Comparison of ENCODE assay signal across 8 mouse cellular contexts in genomic region chr11:118318678-118319077, GRCm38 (mm10). TPM values are rescaled to one million over a fixed set of nuclear protein-coding genes. Genes with fewer than 3 reads are reported as not detected.
DNase-seq lines count a peak whose midpoint lies in the region; ATAC-seq and TF ChIP-seq lines count a peak whose summit lies in the region.

No protein-coding gene starts in this region.

- TF ChIP-seq POLR2A in thymus, adult 2 months (IDR thresholded peaks at IDR 0.05; ENCODE audit: control insufficient read depth, extremely low read depth, insufficient read depth, low read length, poor library complexity), result no peak

- DNase-seq in forebrain, embryonic 14.5 days (ENCODE audit: low spot score), result peak; percentile 19
- no peak for DNase-seq in forebrain, embryonic 10.5 days (ENCODE audit: extremely low spot score, low spot score)
- peak; percentile 37 for DNase-seq in midbrain, embryonic 14.5 days
- DNase-seq in embryo, embryonic 10 days (ENCODE audit: low spot score), result peak; percentile 58
- DNase-seq in lung, embryonic 14.5 days, result peak; percentile 57
- DNase-seq in thymus, adult 2 months, result peak; percentile 80
- no peak for DNase-seq in right cerebral cortex, postnatal 25 days

- peaks cover 31% of the 10 kb centered on the region for H3K36me3 ChIP-seq in forebrain, embryonic 14.5 days (ENCODE audit: control insufficient read depth, insufficient read depth, low read length)
- peaks cover 55% of the 10 kb centered on the region for H3K36me3 ChIP-seq in forebrain, embryonic 10.5 days (replicated peaks)
- peaks cover 34% of the 10 kb centered on the region for H3K36me3 ChIP-seq in midbrain, embryonic 14.5 days (ENCODE audit: control insufficient read depth, insufficient read depth, low read length)
- H3K36me3 ChIP-seq in midbrain, embryonic 13.5 days, result peaks cover 32% of the 10 kb centered on the region
- H3K36me3 ChIP-seq in lung, embryonic 14.5 days (ENCODE audit: insufficient read depth), result peaks cover 39% of the 10 kb centered on the region; the same call in 1 of the 2 replicates
- H3K36me3 ChIP-seq in thymus, adult 2 months (ENCODE audit: control insufficient read depth, insufficient read depth, low read length), result no peaks in the 10 kb centered on the region

- no peak overlapping the region for H3K9ac ChIP-seq in forebrain, embryonic 14.5 days (ENCODE audit: low read length)
- no peak overlapping the region for H3K9ac ChIP-seq in midbrain, embryonic 14.5 days (replicated peaks; ENCODE audit: low read length)
- no peak overlapping the region for H3K9ac ChIP-seq in midbrain, embryonic 13.5 days (replicated peaks)
- H3K9ac ChIP-seq in lung, embryonic 14.5 days, result no peak overlapping the region

- no peak for ATAC-seq in forebrain, embryonic 14.5 days
- no peak for ATAC-seq in midbrain, embryonic 14.5 days (ENCODE audit: low FRiP score, low TSS enrichment)
- ATAC-seq in midbrain, embryonic 13.5 days, result no peak
- no peak for ATAC-seq in lung, embryonic 14.5 days (ENCODE audit: insufficient read depth)

- no peaks in the 10 kb centered on the region for H3K9me3 ChIP-seq in forebrain, embryonic 14.5 days (replicated peaks; ENCODE audit: control insufficient read depth, low read length)
- H3K9me3 ChIP-seq in forebrain, embryonic 10.5 days, result no peaks in the 10 kb centered on the region
- no peaks in the 10 kb centered on the region for H3K9me3 ChIP-seq in midbrain, embryonic 14.5 days (ENCODE audit: control insufficient read depth, low read length)
- H3K9me3 ChIP-seq in midbrain, embryonic 13.5 days, result no peaks in the 10 kb centered on the region
- H3K9me3 ChIP-seq in lung, embryonic 14.5 days (ENCODE audit: low read depth, low read length), result no peaks in the 10 kb centered on the region

- 68% methylated on average over 5 of the region's 5 CpGs for WGBS in forebrain, embryonic 14.5 days
- WGBS in forebrain, embryonic 10.5 days, result 62% methylated on average over 5 of the region's 5 CpGs
- WGBS in midbrain, embryonic 14.5 days, result 67% methylated on average over 5 of the region's 5 CpGs
- 71% methylated on average over 5 of the region's 5 CpGs for WGBS in midbrain, embryonic 13.5 days
- 57% methylated on average over 5 of the region's 5 CpGs for WGBS in lung, embryonic 14.5 days
- whole genome bisulfite sequencing in thymus, adult 2 months, result 70% methylated on average over 5 of the region's 5 CpGs

- H3K27ac ChIP-seq in forebrain, embryonic 14.5 days (ENCODE audit: low read depth, low read length), result no peak overlapping the region
- no peak overlapping the region for H3K27ac ChIP-seq in forebrain, embryonic 10.5 days
- no peak overlapping the region for H3K27ac ChIP-seq in midbrain, embryonic 14.5 days (replicated peaks; ENCODE audit: low read depth, low read length)
- H3K27ac ChIP-seq in midbrain, embryonic 13.5 days, result no peak overlapping the region
- H3K27ac ChIP-seq in lung, embryonic 14.5 days (ENCODE audit: low read depth), result no peak overlapping the region
- no peak overlapping the region for H3K27ac ChIP-seq in thymus, adult 2 months (ENCODE audit: control insufficient read depth, insufficient read depth, low read length)

- H3K4me1 ChIP-seq in forebrain, embryonic 14.5 days (ENCODE audit: control insufficient read depth, insufficient read depth, low read length), result no peaks in the 10 kb centered on the region
- peaks cover 14% of the 10 kb centered on the region; the same call in 1 of the 2 replicates for H3K4me1 ChIP-seq in forebrain, embryonic 10.5 days
- peaks cover 11% of the 10 kb centered on the region; the same call in 1 of the 2 replicates for H3K4me1 ChIP-seq in midbrain, embryonic 14.5 days (ENCODE audit: control insufficient read depth, insufficient read depth, low read length)
- H3K4me1 ChIP-seq in midbrain, embryonic 13.5 days (replicated peaks), result peaks cover 21% of the 10 kb centered on the region
- H3K4me1 ChIP-seq in lung, embryonic 14.5 days (ENCODE audit: insufficient read depth), result no peaks in the 10 kb centered on the region
- 0 out of 2 replicates have a peak, but pooled peaks cover 3% of the 10 kb centered on the region for H3K4me1 ChIP-seq in thymus, adult 2 months (replicated peaks; ENCODE audit: control insufficient read depth, insufficient read depth, low read length)

- no peak overlapping the region for H3K4me3 ChIP-seq in forebrain, embryonic 14.5 days (ENCODE audit: low read depth, low read length)
- H3K4me3 ChIP-seq in forebrain, embryonic 10.5 days, result no peak overlapping the region
- H3K4me3 ChIP-seq in midbrain, embryonic 14.5 days (replicated peaks; ENCODE audit: low read depth, low read length), result no peak overlapping the region
- no peak overlapping the region for H3K4me3 ChIP-seq in midbrain, embryonic 13.5 days (replicated peaks)
- H3K4me3 ChIP-seq in lung, embryonic 14.5 days (ENCODE audit: low read depth, low read length), result no peak overlapping the region
- no peak overlapping the region for H3K4me3 ChIP-seq in thymus, adult 2 months (ENCODE audit: control insufficient read depth, insufficient read depth, low read length)

- no peak overlapping the region for H3K4me2 ChIP-seq in forebrain, embryonic 14.5 days (ENCODE audit: low read length)
- H3K4me2 ChIP-seq in midbrain, embryonic 14.5 days (ENCODE audit: low read length), result no peak overlapping the region
- H3K4me2 ChIP-seq in midbrain, embryonic 13.5 days (replicated peaks), result no peak overlapping the region
- no peak overlapping the region for H3K4me2 ChIP-seq in lung, embryonic 14.5 days

- TF ChIP-seq CTCF in lung, embryonic 14.5 days (IDR thresholded peaks at IDR 0.05; ENCODE audit: low read depth), result peak; percentile 73
- TF ChIP-seq CTCF in thymus, adult 2 months (IDR thresholded peaks at IDR 0.05; ENCODE audit: borderline replicate concordance, control insufficient read depth, extremely low read depth, insufficient read depth, low read length, poor library complexity), result peak; percentile 83; the same call in 1 of the 2 replicates

- no peaks in the 10 kb centered on the region for H3K27me3 ChIP-seq in forebrain, embryonic 14.5 days (replicated peaks; ENCODE audit: control insufficient read depth, insufficient read depth, low read length)
- H3K27me3 ChIP-seq in forebrain, embryonic 10.5 days (ENCODE audit: poor library complexity, severe bottlenecking), result no peaks in the 10 kb centered on the region
- no peaks in the 10 kb centered on the region for H3K27me3 ChIP-seq in midbrain, embryonic 14.5 days (ENCODE audit: control insufficient read depth, insufficient read depth, low read length)
- H3K27me3 ChIP-seq in midbrain, embryonic 13.5 days, result no peaks in the 10 kb centered on the region
- no peaks in the 10 kb centered on the region for H3K27me3 ChIP-seq in lung, embryonic 14.5 days (ENCODE audit: insufficient read depth, low read length)
- H3K27me3 ChIP-seq in thymus, adult 2 months (ENCODE audit: control insufficient read depth, insufficient read depth, low read length), result no peaks in the 10 kb centered on the region

RNA-seq across cellular contexts. Expression of gene Cep295nl, which starts 23.6 kb away (rescaled TPM):
- polyA plus RNA-seq in forebrain, embryonic 14.5 days (2014; fragmentation: Nextera tagmentation; extraction: Ambion mirVana), result 0.11 TPM in 2 replicates
- 0.16 and 0.26 TPM in 2 replicates for polyA plus RNA-seq in forebrain, embryonic 10.5 days (2016; fragmentation: Nextera tagmentation; extraction: Ambion mirVana)
- 0.21 and 0.22 TPM in 2 replicates for polyA plus RNA-seq in midbrain, embryonic 14.5 days (2014; fragmentation: Nextera tagmentation; extraction: Ambion mirVana)
- polyA plus RNA-seq in midbrain, embryonic 13.5 days (2015; fragmentation: Nextera tagmentation; extraction: Ambion mirVana), result 0.17 and 0.22 TPM in 2 replicates
- 0.57 and 0.62 TPM in 2 replicates for polyA plus RNA-seq in lung, embryonic 14.5 days (2014; fragmentation: Nextera tagmentation; extraction: Ambion mirVana)
- polyA plus RNA-seq in thymus, adult 2 months (2012; rRNA removed), result 0.26 and 0.32 TPM in 2 replicates

RNA-seq across cellular contexts. Expression of gene Usp36, which starts 28.6 kb away (rescaled TPM):
- 7.1 and 8.7 TPM in 2 replicates for polyA plus RNA-seq in forebrain, embryonic 14.5 days (2014; fragmentation: Nextera tagmentation; extraction: Ambion mirVana)
- polyA plus RNA-seq in forebrain, embryonic 10.5 days (2016; fragmentation: Nextera tagmentation; extraction: Ambion mirVana), result 22.9 and 24.6 TPM in 2 replicates
- polyA plus RNA-seq in midbrain, embryonic 14.5 days (2014; fragmentation: Nextera tagmentation; extraction: Ambion mirVana), result 11.7 and 13.4 TPM in 2 replicates
- 16.3 and 16.8 TPM in 2 replicates for polyA plus RNA-seq in midbrain, embryonic 13.5 days (2015; fragmentation: Nextera tagmentation; extraction: Ambion mirVana)
- 18.7 and 19.9 TPM in 2 replicates for polyA plus RNA-seq in lung, embryonic 14.5 days (2014; fragmentation: Nextera tagmentation; extraction: Ambion mirVana)
- polyA plus RNA-seq in thymus, adult 2 months (2012; rRNA removed), result 28.8 and 34.6 TPM in 2 replicates

RNA-seq across cellular contexts. Expression of gene Timp2, which starts 36.9 kb away (rescaled TPM):
- polyA plus RNA-seq in forebrain, embryonic 14.5 days (2014; fragmentation: Nextera tagmentation; extraction: Ambion mirVana), result 62.9 and 71.7 TPM in 2 replicates
- 31.3 and 35.1 TPM in 2 replicates for polyA plus RNA-seq in forebrain, embryonic 10.5 days (2016; fragmentation: Nextera tagmentation; extraction: Ambion mirVana)
- polyA plus RNA-seq in midbrain, embryonic 14.5 days (2014; fragmentation: Nextera tagmentation; extraction: Ambion mirVana), result 71.3 and 81.8 TPM in 2 replicates
- 37.2 and 42.2 TPM in 2 replicates for polyA plus RNA-seq in midbrain, embryonic 13.5 days (2015; fragmentation: Nextera tagmentation; extraction: Ambion mirVana)
- 87.3 and 90.4 TPM in 2 replicates for polyA plus RNA-seq in lung, embryonic 14.5 days (2014; fragmentation: Nextera tagmentation; extraction: Ambion mirVana)
- polyA plus RNA-seq in thymus, adult 2 months (2012; rRNA removed), result 72.6 and 78.8 TPM in 2 replicates

Comparison
In these comparisons a context has a peak if more than half of its experiments do, and no peak if none do; other contexts are left out.
1. DNase-seq: peak in forebrain, embryonic 14.5 days (single experiment), midbrain, embryonic 14.5 days (single experiment), embryo, embryonic 10 days (single experiment), lung, embryonic 14.5 days (single experiment) and thymus, adult 2 months (single experiment); none in forebrain, embryonic 10.5 days (single experiment) and right cerebral cortex, postnatal 25 days (single experiment).